Mouse (Mus musculus) natural killer cell, adult 2 months (primary cell): Measurements from ENCODE around the gene Serpina3k.
"Not testable (repeated sequence)": the region's sequence is repeated elsewhere in the genome, so short reads cannot be mapped to it uniquely, and the experiment has no call there.

Source experiments
- DNase-seq, 2 experiments: peaks; one replicate each; pipeline ENCODE4 v3.0.0; 2022; ENCODE audit warnings: low spot score in 2 of 2

The Serpina3k gene

DNA sequence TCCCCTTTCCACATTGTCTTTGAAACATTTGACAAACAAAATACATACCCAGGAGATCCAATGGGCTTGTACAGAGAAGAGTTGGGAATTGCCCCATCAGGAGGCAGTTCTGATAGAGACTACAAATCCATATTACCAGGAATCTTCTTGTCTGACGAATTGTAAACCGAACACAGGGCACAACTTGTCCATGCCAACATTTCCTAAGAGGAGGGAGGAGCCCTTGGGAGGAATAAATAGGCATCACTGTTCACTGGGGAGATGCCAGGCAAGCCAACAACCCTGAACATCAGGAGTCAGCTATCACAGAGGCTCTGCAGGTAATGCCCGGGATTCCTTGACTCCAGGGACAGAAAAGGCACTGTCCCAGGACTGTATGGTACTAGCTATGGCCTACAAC, at the start of gene Serpina3k, which contains the start of gene Serpina3m:
Serpina3k (plus strand) TSS at position 261 of the 400 bp plus-strand sequence.
Serpina3m (plus strand) TSS at position 261 of the 400 bp plus-strand sequence.
- not testable (repeated sequence) for DNase-seq

DNA sequence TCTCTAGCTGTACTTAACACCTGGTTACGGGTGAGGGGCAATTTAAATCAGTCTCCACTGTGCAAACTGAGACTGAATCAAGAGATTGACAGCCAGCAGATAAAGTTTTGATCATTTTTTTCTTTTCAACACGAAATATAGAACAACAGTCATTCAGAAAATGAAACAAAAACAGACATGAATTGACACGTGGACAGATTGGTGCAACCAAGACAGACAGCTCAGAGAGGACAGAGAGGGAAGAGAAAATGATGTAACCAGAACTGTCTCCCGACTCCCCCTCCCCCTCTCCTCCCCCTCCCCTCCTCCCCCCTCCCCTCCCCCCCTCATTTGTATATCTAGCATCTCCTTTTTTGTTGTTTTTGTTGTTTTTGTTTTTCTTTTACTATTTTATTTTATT, 48.4 kb upstream of the Serpina3k start:
- no peak for DNase-seq

GRCm38 (mm10) chr12:104293963-104294362, 44.3 kb upstream of the Serpina3k start:
- DNase-seq: no peak

GRCm38 (mm10) chr12:104298049-104298448, 40.2 kb upstream of the Serpina3k start:
- DNase-seq: no peak

DNA sequence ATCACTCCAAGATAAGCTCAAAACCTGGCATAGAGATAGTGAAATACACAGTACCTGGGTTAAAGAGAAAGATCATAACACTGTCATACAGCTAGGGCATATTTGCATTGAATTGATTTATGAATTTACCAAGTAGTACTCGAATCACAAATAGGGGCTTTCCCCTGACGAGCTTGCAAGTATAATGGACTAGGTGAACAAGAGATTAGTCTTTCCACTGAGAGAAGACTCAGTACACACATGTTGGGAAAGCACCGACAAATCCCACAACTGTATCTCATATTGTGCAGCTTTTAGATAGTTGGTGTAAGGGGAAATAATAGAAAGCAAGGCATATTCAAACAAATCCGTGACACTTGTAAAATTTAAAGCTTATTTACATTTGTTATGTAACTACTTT, 32.3 kb upstream of the Serpina3k start:
- no peak for DNase-seq

DNA sequence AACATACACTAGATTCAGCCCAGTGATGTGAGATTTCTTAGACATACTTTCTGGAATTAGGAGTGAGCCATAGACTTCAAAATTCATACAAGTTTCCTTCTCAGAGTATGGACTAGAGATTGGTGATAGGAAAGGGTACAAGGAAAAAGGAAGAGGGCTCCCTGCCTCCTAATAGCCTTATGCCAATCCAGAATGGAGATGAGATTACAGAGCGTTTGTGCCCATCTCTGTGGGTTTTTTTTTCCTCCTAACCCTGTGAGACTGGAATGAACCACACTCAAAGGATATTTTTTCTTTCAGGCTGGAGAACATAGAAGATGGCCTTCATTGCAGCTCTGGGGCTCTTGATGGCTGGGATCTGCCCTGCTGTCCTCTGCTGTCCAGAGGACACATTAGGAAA, 24.0 kb upstream of the Serpina3k start, which contains the start of gene Serpina3j:
Serpina3j (plus strand) TSS at position 301 of the 400 bp plus-strand sequence.
- no peak for DNase-seq

DNA sequence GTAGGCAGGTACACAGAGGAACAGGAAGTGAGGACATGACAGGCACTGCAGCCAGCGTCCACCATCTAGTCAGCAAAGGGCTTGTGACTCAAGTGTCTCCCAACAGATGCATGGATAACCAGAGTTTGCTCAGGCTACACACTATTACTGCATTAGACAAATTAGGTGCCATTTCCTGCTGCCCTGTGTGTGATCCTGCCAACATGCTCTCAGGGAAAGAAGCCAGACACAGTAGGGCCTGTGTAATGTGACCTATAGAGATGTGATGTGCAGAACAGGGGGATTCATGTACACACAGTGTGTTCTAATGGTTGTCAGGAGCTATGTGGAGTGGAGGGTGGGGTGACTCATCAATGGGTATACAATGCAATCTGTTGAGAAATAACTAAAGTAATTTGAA, 15.8 kb upstream of the Serpina3k start:
- no peak for DNase-seq

DNA sequence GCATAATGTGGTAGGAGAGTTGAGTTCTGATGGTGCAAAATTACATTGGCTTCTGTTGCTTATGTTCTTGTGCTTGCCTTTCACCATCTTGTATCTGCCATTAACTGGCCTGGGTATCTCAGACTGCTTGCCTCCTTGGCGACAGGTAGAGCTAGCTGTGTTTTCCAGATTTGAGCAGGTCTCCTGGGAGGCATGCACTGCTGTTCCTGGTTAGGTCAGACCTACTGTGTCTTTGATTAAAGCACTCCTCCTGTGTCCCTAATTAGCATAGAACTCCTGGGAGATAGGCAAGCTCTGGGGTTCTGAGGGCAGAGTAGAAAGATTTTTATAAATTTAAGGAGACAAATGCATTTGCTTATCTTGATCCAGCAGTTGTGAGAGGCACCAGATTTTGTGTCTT, 6.6 kb upstream of the Serpina3k start:
- DNase-seq: no peak

GRCm38 (mm10) chr12:104336873-104337272, 1.4 kb upstream of the Serpina3k start:
- not testable (repeated sequence) for DNase-seq

DNA sequence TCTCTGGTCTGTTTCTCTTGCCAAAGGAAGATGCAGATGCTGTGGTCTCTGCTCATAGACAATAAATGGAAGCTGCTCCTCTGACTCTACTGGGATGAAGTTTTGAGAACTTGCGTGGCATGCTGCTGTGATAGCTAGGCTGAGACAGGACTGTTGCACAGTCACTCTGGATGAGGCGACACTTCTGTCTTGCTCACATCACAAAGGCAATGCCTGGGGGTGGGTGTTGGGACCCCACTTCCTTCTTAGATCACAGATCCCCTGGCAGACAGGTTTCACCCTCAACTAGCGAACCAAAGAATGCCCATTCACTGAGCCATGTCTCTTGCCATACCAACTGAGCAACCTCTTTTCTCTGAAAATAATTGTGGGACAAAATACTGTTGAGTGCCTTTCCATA, 419 bp downstream of the Serpina3k start:
- no peak for DNase-seq

GRCm38 (mm10) chr12:104342489-104342888, 4.2 kb downstream of the Serpina3k start:
- DNase-seq: not testable (repeated sequence)

GRCm38 (mm10) chr12:104345181-104345580, 6.9 kb downstream of the Serpina3k start:
- no peak for DNase-seq

GRCm38 (mm10) chr12:104345707-104346106, 7.4 kb downstream of the Serpina3k start:
- DNase-seq: no peak

GRCm38 (mm10) chr12:104347091-104347490, 8.8 kb downstream of the Serpina3k start:
- no peak for DNase-seq

- DNase-seq: not testable (repeated sequence)
These were observed 13.5 kb downstream of the Serpina3k start for GRCm38 (mm10) chr12:104351812-104352211.

DNA sequence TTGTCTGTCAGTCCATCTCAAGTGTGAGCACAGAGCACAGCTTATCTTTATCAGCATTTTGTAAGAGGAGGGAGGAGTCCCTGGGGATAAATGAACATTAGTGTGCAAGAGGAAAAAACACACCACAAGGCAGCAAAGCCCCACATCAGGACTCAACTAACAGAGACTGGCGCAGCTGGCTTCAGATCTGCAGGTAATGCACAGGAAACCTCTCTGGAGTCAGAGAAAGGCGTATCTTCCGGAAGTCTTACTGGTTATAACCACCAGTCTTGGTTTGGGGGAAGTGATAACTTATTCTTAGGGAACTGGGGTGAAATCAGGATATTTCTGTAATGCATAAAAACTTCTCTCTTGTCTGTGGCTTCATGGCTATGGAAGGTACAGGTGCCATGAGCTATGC, 17.7 kb downstream of the Serpina3k start:
- DNase-seq: no peak

DNA sequence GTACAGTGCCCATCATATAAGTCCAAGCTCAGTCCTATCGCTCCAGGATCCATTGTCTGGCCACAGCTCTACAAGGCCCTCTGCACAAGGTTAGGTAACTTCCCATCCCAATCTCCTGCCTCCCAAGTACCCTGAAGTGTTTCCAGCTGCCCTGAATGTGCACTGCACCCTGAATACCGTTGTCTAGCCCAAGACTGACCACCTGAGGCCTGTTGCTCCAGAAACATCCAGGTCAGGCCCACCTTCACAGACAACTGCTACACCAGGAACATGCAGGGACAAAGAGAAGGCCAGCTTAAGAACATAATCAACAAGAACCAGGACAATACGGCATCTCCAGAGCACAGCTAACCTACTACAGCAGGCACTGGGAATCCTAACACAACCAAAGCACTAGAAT, 31.7 kb downstream of the Serpina3k start:
- DNase-seq: no peak

DNA sequence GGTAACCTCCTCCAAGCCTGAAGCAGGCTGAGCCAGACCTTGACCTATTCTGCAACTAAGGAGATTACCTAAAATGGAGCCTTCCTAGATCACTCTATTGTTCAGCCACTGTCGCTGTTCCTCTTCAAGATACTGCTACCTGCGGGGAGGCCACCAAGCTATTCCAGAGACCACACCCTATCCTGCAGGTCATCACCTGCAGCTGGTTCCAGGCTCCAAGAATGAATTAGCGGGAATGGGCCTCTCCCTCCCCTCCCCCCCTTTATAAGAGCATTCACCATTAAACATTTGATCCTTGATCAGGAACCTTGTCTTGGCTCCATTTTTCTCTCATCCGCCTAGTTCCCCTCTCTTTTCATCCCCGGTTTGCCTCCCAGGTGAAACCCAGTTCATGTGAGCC, 38.9 kb downstream of the Serpina3k start:
- DNase-seq: not testable (repeated sequence)

DNA sequence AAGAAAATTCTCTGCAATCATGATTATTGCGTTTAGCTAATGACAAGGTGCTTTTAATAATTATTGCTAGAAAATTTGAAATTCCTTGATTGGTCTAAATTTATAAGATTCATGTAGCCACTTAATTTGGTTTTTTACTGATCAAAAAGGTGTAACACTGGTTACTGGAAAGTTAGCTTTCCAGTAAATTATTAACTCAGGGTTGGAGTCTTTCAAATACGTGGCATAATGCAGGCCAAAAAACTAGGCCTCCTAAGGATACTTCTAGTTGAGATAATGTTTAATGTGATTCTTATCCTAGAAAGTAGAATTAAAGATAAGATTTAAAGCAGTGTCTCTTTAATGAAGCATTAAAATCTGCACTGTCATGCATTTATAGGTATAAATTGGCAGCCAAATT, 40.1 kb downstream of the Serpina3k start:
- DNase-seq: not testable (repeated sequence)

DNA sequence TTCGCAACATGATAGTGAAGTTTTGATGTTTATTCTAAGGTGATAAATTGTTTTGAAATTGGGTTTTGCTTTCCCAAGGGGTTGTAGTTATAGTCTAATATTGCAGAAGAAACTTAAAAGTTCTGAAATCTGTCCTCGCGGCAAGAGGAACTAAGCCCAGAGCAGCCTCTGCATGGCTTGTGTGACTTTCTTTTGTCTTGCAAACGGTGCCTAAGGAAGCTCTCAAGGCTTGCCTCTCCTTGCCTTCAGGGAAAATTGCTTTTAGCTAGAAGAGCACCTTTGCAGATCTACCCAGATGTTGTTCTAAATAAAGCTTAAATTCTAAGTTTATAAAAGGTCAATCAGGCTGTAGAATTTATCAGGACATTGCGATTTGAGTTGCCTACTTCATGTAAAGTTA, 40.5 kb downstream of the Serpina3k start:
- not testable (repeated sequence) for DNase-seq

DNA sequence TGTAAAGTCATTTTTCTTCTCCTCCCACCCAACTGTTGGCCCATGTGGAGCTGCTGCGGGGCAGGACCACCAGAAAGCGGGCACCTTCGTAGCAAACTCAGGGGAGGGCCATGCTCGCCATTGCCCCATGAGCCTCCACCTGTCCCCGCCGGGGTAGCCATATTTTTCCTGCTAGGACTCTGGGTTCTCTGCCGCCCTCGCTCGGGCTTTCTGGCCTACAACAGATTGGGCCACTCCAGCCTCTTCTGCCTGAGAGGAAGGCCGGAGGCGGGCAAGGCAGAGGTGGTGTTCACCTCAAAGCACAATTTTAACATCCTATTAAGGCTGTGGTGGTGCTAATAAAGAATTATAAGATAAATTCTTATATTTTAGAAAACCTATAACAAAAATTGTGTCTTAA, 41.6 kb downstream of the Serpina3k start:
- no peak for DNase-seq

GRCm38 (mm10) chr12:104381071-104381604, 42.9 kb downstream of the Serpina3k start:
- DNase-seq: not testable (repeated sequence)

- not testable (repeated sequence) for DNase-seq
These were observed 47.7 kb downstream of the Serpina3k start for GRCm38 (mm10) chr12:104385987-104386386.

- not testable (repeated sequence) for DNase-seq
These were observed 48.6 kb downstream of the Serpina3k start for GRCm38 (mm10) chr12:104386878-104387277.
